In genomic region chr1:134345075-134345474, GRCm38 (mm10) we compare ENCODE assay signal across 10 mouse cellular contexts. TPM values are rescaled to one million over a fixed set of nuclear protein-coding genes. Genes with fewer than 3 reads are reported as not detected.
A peak's percentile ranks its signal among the peaks of the same experiment; 100 is the strongest.
DNase-seq lines count a peak whose midpoint lies in the region; ATAC-seq and TF ChIP-seq lines count a peak whose summit lies in the region.
"Had no signal": no experiment of that assay in that cellular context is flagged by ENCODE, and none has a peak within 500 bp of the region (broad histone marks: within the 10 kb centered on the region; RNA-seq: fewer than 3 reads in every experiment).

No protein-coding gene starts in this region.

- H3K27ac ChIP-seq in heart, embryonic 13.5 days (replicated peaks): peak overlapping the region; percentile 48; the same call in 1 of the 2 replicates
- H3K27ac ChIP-seq in ES-Bruce4 (ENCODE audit: insufficient read depth, low read length): peak overlapping the region; percentile 72
- H3K27ac ChIP-seq in forebrain, embryonic 16.5 days (ENCODE audit: low read length): 0 out of 2 replicates have a peak overlapping the region, but pooled peaks have one; percentile 31
- H3K27ac ChIP-seq in liver, embryonic 14.5 days: no peak overlapping the region
- H3K27ac ChIP-seq in gastrocnemius, adult 2 months: no peak overlapping the region

- peaks cover 34% of the 10 kb centered on the region for H3K36me3 ChIP-seq in heart, embryonic 13.5 days
- H3K36me3 ChIP-seq in ES-Bruce4 (ENCODE audit: control insufficient read depth, insufficient read depth, low read length, poor library complexity, severe bottlenecking): peaks cover 25% of the 10 kb centered on the region
- H3K36me3 ChIP-seq in forebrain, embryonic 16.5 days (ENCODE audit: control insufficient read depth, insufficient read depth): peaks cover 21% of the 10 kb centered on the region
- H3K36me3 ChIP-seq in liver, embryonic 14.5 days (replicated peaks; ENCODE audit: control insufficient read depth, insufficient read depth, low read depth): peaks cover 26% of the 10 kb centered on the region

- no peak for ATAC-seq in heart, embryonic 13.5 days (ENCODE audit: extremely low read depth, insufficient number of reproducible peaks, low FRiP score, low TSS enrichment)
- ATAC-seq in forebrain, embryonic 16.5 days: no peak
- no peak for ATAC-seq in liver, embryonic 14.5 days (ENCODE audit: insufficient read depth)

- no peak for TF ChIP-seq EP300 in ES-Bruce4 (IDR thresholded peaks at IDR 0.05; ENCODE audit: insufficient read depth, low read depth, low read length)
- TF ChIP-seq EP300 in liver, embryonic 14.5 days (IDR thresholded peaks at IDR 0.05; ENCODE audit: low read depth): no peak

- intact Hi-C loops in gastrocnemius, adult 2 months (cut with DNase I): no loop called here

- peak overlapping the region; percentile 60 for H3K4me3 ChIP-seq in heart, embryonic 13.5 days
- H3K4me3 ChIP-seq in ES-Bruce4 (ENCODE audit: low read depth, low read length): no peak overlapping the region
- H3K4me3 ChIP-seq in forebrain, embryonic 16.5 days (replicated peaks; ENCODE audit: low read length): peak overlapping the region; percentile 54
- H3K4me3 ChIP-seq in liver, embryonic 14.5 days (ENCODE audit: insufficient read depth in 1 of 2, low read depth in 2 of 2, low read length in 2 of 2): no peak overlapping the region
- H3K4me3 ChIP-seq in gastrocnemius, adult 2 months: no peak overlapping the region

- no peak for DNase-seq in heart, adult 11 months
- DNase-seq in liver, embryonic 14.5 days (ENCODE audit: low read depth in 3 of 3, low spot score in 3 of 3): no peak
- no peak for DNase-seq in gastrocnemius, adult 2 months
- DNase-seq in cerebellum, adult 18-20 months: no peak
- DNase-seq in kidney, adult 8-10 months: no peak

- TF ChIP-seq CTCF in ES-Bruce4 (IDR thresholded peaks at IDR 0.05; ENCODE audit: low read depth, low read length): no peak
- TF ChIP-seq CTCF in liver, embryonic 14.5 days (IDR thresholded peaks at IDR 0.05; ENCODE audit: low read depth): no peak
- no peak for TF ChIP-seq CTCF in gastrocnemius, adult 2 months (IDR thresholded peaks at IDR 0.05)

- peaks cover 55% of the 10 kb centered on the region for H3K4me1 ChIP-seq in heart, embryonic 13.5 days
- no peaks in the 10 kb centered on the region for H3K4me1 ChIP-seq in ES-Bruce4 (ENCODE audit: control insufficient read depth, insufficient read depth, low read length)
- peaks cover 5% of the 10 kb centered on the region; the same call in 1 of the 2 replicates for H3K4me1 ChIP-seq in forebrain, embryonic 16.5 days (replicated peaks; ENCODE audit: control insufficient read depth, insufficient read depth, low read length)
- H3K4me1 ChIP-seq in liver, embryonic 14.5 days (replicated peaks; ENCODE audit: control insufficient read depth in 2 of 2, insufficient read depth in 2 of 2, low read length in 1 of 2): peaks cover 4 to 5% of the 10 kb centered on the region in 2 experiments

- H3K9me3 ChIP-seq in heart, embryonic 13.5 days: no peaks in the 10 kb centered on the region
- no peaks in the 10 kb centered on the region for H3K9me3 ChIP-seq in ES-Bruce4 (replicated peaks; ENCODE audit: control insufficient read depth, insufficient read depth, low read length, poor library complexity, severe bottlenecking)
- no peaks in the 10 kb centered on the region for H3K9me3 ChIP-seq in forebrain, embryonic 16.5 days (ENCODE audit: control insufficient read depth, low read length)
- no peaks in the 10 kb centered on the region for H3K9me3 ChIP-seq in liver, embryonic 14.5 days (ENCODE audit: control insufficient read depth, low read length)

- no peaks in the 10 kb centered on the region for H3K27me3 ChIP-seq in heart, embryonic 13.5 days (replicated peaks)
- H3K27me3 ChIP-seq in ES-Bruce4 (ENCODE audit: control insufficient read depth, insufficient read depth, low read length, poor library complexity, severe bottlenecking): no peaks in the 10 kb centered on the region
- H3K27me3 ChIP-seq in forebrain, embryonic 16.5 days (replicated peaks; ENCODE audit: control insufficient read depth, insufficient read depth, low read length): no peaks in the 10 kb centered on the region
- H3K27me3 ChIP-seq in liver, embryonic 14.5 days (ENCODE audit: control insufficient read depth, insufficient read depth, low read length): 0 out of 2 replicates have a peak, but pooled peaks cover 4% of the 10 kb centered on the region

- H3K9ac ChIP-seq in heart, embryonic 13.5 days: no peak overlapping the region
- 0 out of 2 replicates have a peak overlapping the region, but pooled peaks have one; percentile 33 for H3K9ac ChIP-seq in ES-Bruce4 (ENCODE audit: low read depth, poor library complexity, severe bottlenecking)
- H3K9ac ChIP-seq in forebrain, embryonic 16.5 days (replicated peaks; ENCODE audit: low read depth, low read length): no peak overlapping the region
- no peak overlapping the region for H3K9ac ChIP-seq in liver, embryonic 14.5 days (replicated peaks)

- WGBS in heart, embryonic 13.5 days: 72% methylated on average over 4 of the region's 4 CpGs
- 74% methylated on average over 4 of the region's 4 CpGs for WGBS in forebrain, embryonic 16.5 days
- WGBS in liver, embryonic 14.5 days (ENCODE audit: insufficient replicate concordance): 72% methylated on average over 4 of the region's 4 CpGs

- peak overlapping the region; percentile 89 for H3K4me2 ChIP-seq in heart, embryonic 13.5 days
- H3K4me2 ChIP-seq in forebrain, embryonic 16.5 days (ENCODE audit: low read length): peak overlapping the region; percentile 60
- H3K4me2 ChIP-seq in liver, embryonic 14.5 days (ENCODE audit: low read depth): peak overlapping the region; percentile 51

- TF ChIP-seq POLR2A in ES-Bruce4 (IDR thresholded peaks at IDR 0.05; ENCODE audit: insufficient read depth, low read length): no peak

RNA-seq across cellular contexts. Expression of gene Ppfia4, which starts 12.3 kb away (rescaled TPM):
- 10.9 and 12.6 TPM in 2 replicates for polyA plus RNA-seq in heart, embryonic 13.5 days (2015; fragmentation: Nextera tagmentation; extraction: Ambion mirVana)
- polyA plus RNA-seq in ES-Bruce4 (2011; ENCODE audit: insufficient read depth, insufficient read length, low read depth, missing spikeins): 8.8 and 11.0 TPM in 2 replicates
- 11.1 and 16.4 TPM in 2 replicates for polyA plus RNA-seq in forebrain, embryonic 16.5 days (2015; fragmentation: Nextera tagmentation; extraction: Ambion mirVana)
- 1.2 TPM in 2 replicates for polyA plus RNA-seq in liver, embryonic 14.5 days (2012; rRNA removed)
- polyA plus RNA-seq in liver, embryonic 14.5 days (2014; fragmentation: Nextera tagmentation; extraction: Ambion mirVana): 1.1 and 1.8 TPM in 2 replicates
- under 1 TPM; 0.42 to 0.46 TPM for total RNA-seq in gastrocnemius, adult 2 months (2021)

RNA-seq across cellular contexts. Expression of gene Tmem183a, which starts 16.7 kb away (rescaled TPM):
- 54.0 and 63.0 TPM in 2 replicates for polyA plus RNA-seq in heart, embryonic 13.5 days (2015; fragmentation: Nextera tagmentation; extraction: Ambion mirVana)
- polyA plus RNA-seq in ES-Bruce4 (2011; ENCODE audit: insufficient read depth, insufficient read length, low read depth, missing spikeins): 105 and 110 TPM in 2 replicates
- polyA plus RNA-seq in forebrain, embryonic 16.5 days (2015; fragmentation: Nextera tagmentation; extraction: Ambion mirVana): 150 and 151 TPM in 2 replicates
- 34.1 and 35.4 TPM in 2 replicates for polyA plus RNA-seq in liver, embryonic 14.5 days (2012; rRNA removed)
- 49.1 and 59.1 TPM in 2 replicates for polyA plus RNA-seq in liver, embryonic 14.5 days (2014; fragmentation: Nextera tagmentation; extraction: Ambion mirVana)
- 10 to 100 TPM; 12.3 to 12.4 TPM for total RNA-seq in gastrocnemius, adult 2 months (2021)

RNA-seq across cellular contexts. Expression of gene 4933406M09Rik, which starts 40.7 kb away (rescaled TPM):
- not detected in 2 replicates for polyA plus RNA-seq in heart, embryonic 13.5 days (2015; fragmentation: Nextera tagmentation; extraction: Ambion mirVana)
- not detected in 2 replicates for polyA plus RNA-seq in ES-Bruce4 (2011; ENCODE audit: insufficient read depth, insufficient read length, low read depth, missing spikeins)
- not detected in 2 replicates for polyA plus RNA-seq in forebrain, embryonic 16.5 days (2015; fragmentation: Nextera tagmentation; extraction: Ambion mirVana)
- polyA plus RNA-seq in liver, embryonic 14.5 days (2012; rRNA removed): not detected in 2 replicates
- not detected in 2 replicates for polyA plus RNA-seq in liver, embryonic 14.5 days (2014; fragmentation: Nextera tagmentation; extraction: Ambion mirVana)
- total RNA-seq in gastrocnemius, adult 2 months (2021): not detected
- total RNA-seq: adrenal gland, adult 18-20 months had no signal
- polyA plus RNA-seq: large intestine, adult 2 months had no signal

RNA-seq across cellular contexts. Expression of gene Myog, which starts 55.3 kb away (rescaled TPM):
- polyA plus RNA-seq in heart, embryonic 13.5 days (2015; fragmentation: Nextera tagmentation; extraction: Ambion mirVana): 1.5 and 3.5 TPM in 2 replicates
- polyA plus RNA-seq in ES-Bruce4 (2011; ENCODE audit: insufficient read depth, insufficient read length, low read depth, missing spikeins): not detected in 2 replicates
- polyA plus RNA-seq in forebrain, embryonic 16.5 days (2015; fragmentation: Nextera tagmentation; extraction: Ambion mirVana): 0.32 TPM in 1 of 2 replicates, not detected in the other
- polyA plus RNA-seq in liver, embryonic 14.5 days (2012; rRNA removed): 0.06 and 0.09 TPM in 2 replicates
- not detected in 2 replicates for polyA plus RNA-seq in liver, embryonic 14.5 days (2014; fragmentation: Nextera tagmentation; extraction: Ambion mirVana)
- total RNA-seq in gastrocnemius, adult 2 months (2021): 10 to 100 TPM; 11.6 to 34.5 TPM
- total RNA-seq: adrenal gland, adult 18-20 months had no signal
- polyA plus RNA-seq: large intestine, adult 2 months had no signal

Comparison
In these comparisons a context has a peak if more than half of its experiments do, and no peak if none do; other contexts are left out.
1. H3K27ac ChIP-seq: peak in heart, embryonic 13.5 days (single experiment), ES-Bruce4 (single experiment) and forebrain, embryonic 16.5 days (single experiment); none in liver, embryonic 14.5 days (single experiment) and gastrocnemius, adult 2 months (single experiment).
2. H3K4me3 ChIP-seq: peak in heart, embryonic 13.5 days (single experiment) and forebrain, embryonic 16.5 days (single experiment); none in ES-Bruce4 (single experiment), liver, embryonic 14.5 days (0 of 2) and gastrocnemius, adult 2 months (single experiment).
3. Peak in every context shown above with its lines, with median percentiles within 50 percentile points of each other: H3K4me2 ChIP-seq.